Mouse (Mus musculus) stomach, embryonic 14.5 days (tissue): ENCODE measurements around the gene Galnt16. TPM values are rescaled to one million over a fixed set of nuclear protein-coding genes. Genes with fewer than 3 reads are reported as not detected.

Source experiments
- ATAC-seq: fragments of 200-750 bp; cut with Nextera tagmentation; 2 replicates; pipeline ENCODE4 v1.8.0; 2017; ENCODE audit warnings: low read depth, moderate TSS enrichment; ENCODE audit not compliant: insufficient number of reproducible peaks, insufficient read depth, low FRiP score
- H3K27ac ChIP-seq: fragments of 300-500 bp; sonication (generic); 2 replicates; pipeline ENCODE4 v1.5.1; 2014; ENCODE audit warnings: mild to moderate bottlenecking, low read length, moderate library complexity, mixed read lengths
- H3K27me3 ChIP-seq: fragments of 300-500 bp; sonication (generic); 2 replicates; pipeline ENCODE4 v1.6.1; 2014; ENCODE audit warnings: low read length, control low read depth, mixed read lengths; ENCODE audit not compliant: control insufficient read depth, insufficient read depth
- H3K36me3 ChIP-seq: fragments of 300-500 bp; sonication (generic); 2 replicates; pipeline ENCODE4 v1.6.1; 2014; ENCODE audit warnings: mild to moderate bottlenecking, control low read depth, low read length, moderate library complexity, mixed read lengths; ENCODE audit not compliant: control insufficient read depth, insufficient read depth
- H3K4me1 ChIP-seq: fragments of 300-500 bp; sonication (generic); 2 replicates; pipeline ENCODE4 v1.6.1; 2014; ENCODE audit warnings: low read length, control low read depth, mixed read lengths; ENCODE audit not compliant: control insufficient read depth, insufficient read depth
- H3K4me2 ChIP-seq: fragments of 300-500 bp; sonication (generic); replicated peaks from 2 replicates; pipeline ENCODE4 v1.6.1; 2014; ENCODE audit warnings: low read depth, low read length, control low read depth
- H3K4me3 ChIP-seq: fragments of 300-500 bp; sonication (generic); 2 replicates; pipeline ENCODE4 v1.5.1; 2014; ENCODE audit warnings: low read depth, low read length, control low read depth
- H3K9ac ChIP-seq: fragments of 300-500 bp; sonication (generic); replicated peaks from 2 replicates; pipeline ENCODE4 v1.6.1; 2014; ENCODE audit warnings: low read depth, mild to moderate bottlenecking, control low read depth, low read length, moderate library complexity, mixed read lengths
- H3K9me3 ChIP-seq: fragments of 300-500 bp; sonication (generic); 2 replicates; pipeline ENCODE4 v1.6.1; 2016; ENCODE audit warnings: low read depth, low read length, control low read depth; ENCODE audit not compliant: control insufficient read depth
- WGBS: fragments of 180-500 bp; shearing (Covaris S2); extraction: QIAGEN DNeasy Blood & Tissue Kit; methylation state at CpG from one replicate; pipeline ENCODE4 v1.1.7; 2014; 5-methylcytosine and 5-hydroxymethylcytosine counted together
- polyA plus RNA-seq: library from polyadenylated mRNA; unstranded; fragments of >200 nt; fragmentation: Nextera tagmentation; extraction: Ambion mirVana; gene quantifications from 2 replicates; pipeline ENCODE4 v1.2.1, GENCODE M21; 2014

Galnt16 gene
- polyA plus RNA-seq, 1 experiment from 2014 or later, result 10.8 TPM

DNA sequence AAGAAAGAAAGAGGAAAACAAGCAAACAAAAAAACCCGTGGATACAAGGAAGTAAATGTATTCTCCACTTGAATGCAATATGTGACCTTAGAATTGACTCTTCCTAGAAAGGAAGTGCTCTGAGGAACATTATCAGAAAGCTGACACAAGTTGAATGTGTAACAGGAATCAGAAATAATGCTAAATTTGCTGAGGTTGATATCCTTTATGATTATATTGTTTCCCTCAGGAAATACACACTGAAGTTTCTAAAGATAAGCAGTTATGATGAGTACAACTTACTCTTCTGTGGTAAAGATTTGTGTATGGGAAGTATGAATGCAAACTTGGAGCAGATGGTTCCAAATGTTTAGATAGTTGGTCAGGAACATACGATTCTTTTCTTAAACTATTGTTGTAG, 150.3 kb downstream of the Galnt16 start:
- Histone ChIP-seq H3K9me3 (no peaks in the 10 kb centered on the region), H3K4me3 (no peak overlapping the region), H3K4me2 (no peak overlapping the region), H3K9ac (no peak overlapping the region), H3K27ac (no peak overlapping the region), H3K4me1 (no peaks in the 10 kb centered on the region), H3K27me3 (no peaks in the 10 kb centered on the region), H3K36me3 (peaks cover 34% of the 10 kb centered on the region; the same call in 1 of the 2 replicates)
- ATAC-seq, result no peak
- 81% methylated on average over 2 of the region's 2 CpGs for WGBS

DNA sequence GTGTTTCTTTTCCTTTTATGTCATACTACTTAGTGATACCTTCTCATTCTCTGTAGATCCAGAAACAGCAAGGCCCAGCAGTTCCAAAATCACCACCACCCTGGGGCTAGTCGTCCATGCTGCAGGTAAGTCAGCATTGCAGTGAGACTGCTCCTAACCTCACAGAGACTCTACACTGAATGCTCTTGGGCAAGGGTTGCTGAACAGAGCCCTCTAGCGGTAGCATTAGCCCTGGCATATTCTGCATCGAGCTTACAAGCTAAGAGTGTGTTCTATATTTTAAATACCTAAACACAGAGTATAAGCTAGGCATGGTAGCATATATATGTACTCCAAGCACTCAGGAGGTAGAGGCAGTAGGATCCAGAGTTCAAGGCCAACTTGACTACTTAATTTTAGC, 155.1 kb downstream of the Galnt16 start:
- no peaks in the 10 kb centered on the region for H3K9me3 ChIP-seq
- peaks cover 33% of the 10 kb centered on the region for H3K36me3 ChIP-seq
- no peaks in the 10 kb centered on the region for H3K27me3 ChIP-seq
- no peak overlapping the region for H3K27ac ChIP-seq
- no peak for ATAC-seq
- WGBS, result 12% methylated on average over 3 of the region's 3 CpGs
- no peak overlapping the region for H3K9ac ChIP-seq
- H3K4me3 ChIP-seq, result no peak overlapping the region
- H3K4me1 ChIP-seq, result no peaks in the 10 kb centered on the region
- no peak overlapping the region for H3K4me2 ChIP-seq

Other genes starting within 250 kb of the Galnt16 start
- 11.9 and 12.6 TPM in 2 replicates for gene Dcaf5, start 81.7 kb upstream of the Galnt16 start, polyA plus RNA-seq
- gene Exd2, start 55.2 kb upstream of the Galnt16 start, polyA plus RNA-seq, result 33.0 and 34.4 TPM in 2 replicates
- gene Slc39a9, start 125.6 kb downstream of the Galnt16 start, polyA plus RNA-seq, result 27.0 and 32.0 TPM in 2 replicates
- gene Erh, start 126.1 kb downstream of the Galnt16 start, polyA plus RNA-seq, result 250 and 271 TPM in 2 replicates
- 3.9 and 6.5 TPM in 2 replicates for gene Plekhd1, start 174.3 kb downstream of the Galnt16 start, polyA plus RNA-seq
- 0.25 and 0.26 TPM in 2 replicates for gene Ccdc177, start 242.4 kb downstream of the Galnt16 start, polyA plus RNA-seq